In the genomic region with DNA sequence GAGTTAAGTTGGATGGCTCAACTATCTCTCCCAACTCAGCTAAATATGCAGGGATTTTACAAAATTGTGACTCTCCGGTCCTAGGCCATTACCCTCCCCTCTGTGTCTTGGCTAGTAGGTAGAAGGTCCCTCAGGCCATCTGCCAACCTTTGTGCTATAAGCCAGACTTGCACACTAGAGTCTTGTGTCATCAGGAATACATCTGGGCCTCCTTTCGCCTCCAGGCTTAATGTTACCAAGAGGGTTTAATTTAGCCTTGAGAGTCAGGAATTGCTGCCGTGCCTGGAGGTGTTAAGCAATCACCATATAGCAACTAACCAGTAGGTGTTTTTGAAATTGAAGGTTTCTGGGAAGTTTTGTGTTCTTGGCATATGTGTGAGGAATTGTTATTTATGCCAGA, we compare ENCODE assay signal across 8 mouse cellular contexts.
DNase-seq lines count a peak whose midpoint lies in the region; ATAC-seq and TF ChIP-seq lines count a peak whose summit lies in the region.

No protein-coding gene starts in this region.

- H3K27ac ChIP-seq in gastrocnemius, adult 2 months = peak overlapping the region; percentile 79
- peak overlapping the region; percentile 88; the same call in 1 of the 2 replicates for H3K27ac ChIP-seq in midbrain, embryonic 13.5 days
- H3K27ac ChIP-seq in midbrain, embryonic 10.5 days (replicated peaks) = no peak overlapping the region
- peak overlapping the region; percentile 85 for H3K27ac ChIP-seq in hindbrain, embryonic 15.5 days (replicated peaks)
- H3K27ac ChIP-seq in stomach, embryonic 16.5 days (ENCODE audit: low read length) = peak overlapping the region; percentile 16

- peak overlapping the region; percentile 57; the same call in 1 of the 2 replicates for H3K4me3 ChIP-seq in gastrocnemius, adult 2 months
- H3K4me3 ChIP-seq in midbrain, embryonic 13.5 days (replicated peaks) = no peak overlapping the region
- no peak overlapping the region for H3K4me3 ChIP-seq in midbrain, embryonic 10.5 days
- no peak overlapping the region for H3K4me3 ChIP-seq in hindbrain, embryonic 15.5 days
- no peak overlapping the region for H3K4me3 ChIP-seq in stomach, embryonic 16.5 days (replicated peaks; ENCODE audit: low read length)

- peaks cover 15% of the 10 kb centered on the region for H3K4me1 ChIP-seq in midbrain, embryonic 13.5 days (replicated peaks)
- H3K4me1 ChIP-seq in midbrain, embryonic 10.5 days = peaks cover 16% of the 10 kb centered on the region
- peaks cover 19% of the 10 kb centered on the region for H3K4me1 ChIP-seq in hindbrain, embryonic 15.5 days (replicated peaks)
- H3K4me1 ChIP-seq in stomach, embryonic 16.5 days (ENCODE audit: control insufficient read depth, insufficient read depth, low read length) = peaks cover 12% of the 10 kb centered on the region

- DNase-seq in gastrocnemius, adult 2 months = peak; percentile 40
- no peak for DNase-seq in gastrocnemius, adult 8-10 months (ENCODE audit: low spot score in 2 of 2)
- no peak for DNase-seq in midbrain, embryonic 10.5 days (ENCODE audit: low spot score)
- no peak for DNase-seq in cerebellum, adult 8-10 months
- DNase-seq in gastrocnemius, postnatal 10 days = no peak

- no peaks in the 10 kb centered on the region for H3K27me3 ChIP-seq in midbrain, embryonic 13.5 days
- H3K27me3 ChIP-seq in midbrain, embryonic 10.5 days (ENCODE audit: low read depth, poor library complexity, severe bottlenecking) = no peaks in the 10 kb centered on the region
- H3K27me3 ChIP-seq in hindbrain, embryonic 15.5 days = no peaks in the 10 kb centered on the region
- no peaks in the 10 kb centered on the region for H3K27me3 ChIP-seq in stomach, embryonic 16.5 days (ENCODE audit: control insufficient read depth, insufficient read depth, low read length)

- H3K4me2 ChIP-seq in midbrain, embryonic 13.5 days (replicated peaks) = no peak overlapping the region
- no peak overlapping the region for H3K4me2 ChIP-seq in hindbrain, embryonic 15.5 days
- H3K4me2 ChIP-seq in stomach, embryonic 16.5 days (ENCODE audit: low read depth, low read length) = no peak overlapping the region

- no peaks in the 10 kb centered on the region for H3K36me3 ChIP-seq in midbrain, embryonic 13.5 days
- no peaks in the 10 kb centered on the region for H3K36me3 ChIP-seq in midbrain, embryonic 10.5 days
- H3K36me3 ChIP-seq in hindbrain, embryonic 15.5 days = no peaks in the 10 kb centered on the region
- no peaks in the 10 kb centered on the region for H3K36me3 ChIP-seq in stomach, embryonic 16.5 days (ENCODE audit: control insufficient read depth, insufficient read depth, low read length)

- no peaks in the 10 kb centered on the region for H3K9me3 ChIP-seq in midbrain, embryonic 13.5 days
- H3K9me3 ChIP-seq in midbrain, embryonic 10.5 days (replicated peaks) = no peaks in the 10 kb centered on the region
- H3K9me3 ChIP-seq in hindbrain, embryonic 15.5 days = no peaks in the 10 kb centered on the region
- H3K9me3 ChIP-seq in stomach, embryonic 16.5 days (replicated peaks; ENCODE audit: control insufficient read depth, low read length) = no peaks in the 10 kb centered on the region

- H3K9ac ChIP-seq in midbrain, embryonic 13.5 days (replicated peaks) = no peak overlapping the region
- H3K9ac ChIP-seq in hindbrain, embryonic 15.5 days = no peak overlapping the region
- H3K9ac ChIP-seq in stomach, embryonic 16.5 days (ENCODE audit: low read length) = no peak overlapping the region

- WGBS in midbrain, embryonic 13.5 days = 90% methylated on average over 3 of the region's 3 CpGs
- WGBS in midbrain, embryonic 10.5 days = 84% methylated on average over 3 of the region's 3 CpGs
- 83% methylated on average over 3 of the region's 3 CpGs for WGBS in hindbrain, embryonic 15.5 days
- 79% methylated on average over 3 of the region's 3 CpGs for WGBS in stomach, embryonic 16.5 days

- TF ChIP-seq CTCF in gastrocnemius, adult 2 months (IDR thresholded peaks at IDR 0.05) = no peak

- intact Hi-C loops in gastrocnemius, adult 2 months (cut with DNase I) = no loop called here

- no peak for ATAC-seq in midbrain, embryonic 13.5 days
- ATAC-seq in hindbrain, embryonic 15.5 days (ENCODE audit: low FRiP score, low read depth) = no peak
- no peak for ATAC-seq in stomach, embryonic 16.5 days (ENCODE audit: insufficient read depth, low FRiP score)
